Mouse (Mus musculus): ENCODE data around the gene 1700024G13Rik.
A peak's percentile ranks its signal among the peaks of the same experiment; 100 is the strongest.
"Not testable (repeated sequence)": the region's sequence is repeated elsewhere in the genome, so short reads cannot be mapped to it uniquely, and the experiment has no call there.

Gene 1700024G13Rik

DNA sequence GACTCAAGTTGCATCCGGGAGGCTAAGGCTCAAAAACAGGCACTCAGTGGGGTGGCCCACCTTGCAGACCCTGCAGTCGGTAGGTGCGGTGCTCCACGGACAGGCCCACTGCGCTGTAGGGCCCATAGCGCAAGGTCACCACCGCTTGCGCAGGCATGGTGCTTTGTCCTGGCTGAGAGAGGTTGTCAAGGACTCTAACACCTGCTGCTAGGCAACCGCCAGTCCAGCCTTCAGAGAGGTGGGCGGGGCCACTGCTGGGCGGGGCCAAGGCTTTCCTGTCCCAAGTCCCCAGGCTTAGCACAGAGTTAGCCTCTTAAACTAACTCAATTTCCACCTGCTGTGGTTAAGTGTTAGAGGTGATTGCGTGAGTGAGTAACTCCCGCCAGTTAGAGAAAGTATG is at the start of gene 1700024G13Rik:
1700024G13Rik (minus strand) TSS at position 196 of the 400 bp plus-strand sequence.
- DNase-seq, result peak; percentile 60 to 82

DNA sequence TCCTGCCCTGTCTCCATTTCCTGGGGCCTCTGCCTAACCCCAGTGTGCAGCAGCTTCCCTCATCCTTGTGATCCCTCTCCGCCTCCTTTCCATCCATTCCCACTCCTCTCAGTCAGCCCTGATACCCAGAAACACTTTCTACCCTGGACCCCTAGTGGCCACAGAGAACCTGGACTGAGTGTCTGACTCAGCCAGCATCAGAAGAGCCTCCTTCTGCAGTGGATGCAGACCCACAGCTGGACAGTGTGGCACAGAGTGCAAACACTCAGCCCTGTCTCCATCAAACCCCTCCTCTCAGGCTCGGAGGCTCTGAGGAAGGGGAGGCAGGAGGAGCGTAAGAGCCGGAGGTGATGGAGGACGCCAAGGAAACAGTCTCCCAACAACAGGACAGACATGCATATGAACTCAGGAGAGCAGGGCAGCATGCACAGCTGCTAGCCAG is 49.2 kb upstream of the 1700024G13Rik start:
- peak in 1 of 2 experiments; percentile 4 for DNase-seq

DNA sequence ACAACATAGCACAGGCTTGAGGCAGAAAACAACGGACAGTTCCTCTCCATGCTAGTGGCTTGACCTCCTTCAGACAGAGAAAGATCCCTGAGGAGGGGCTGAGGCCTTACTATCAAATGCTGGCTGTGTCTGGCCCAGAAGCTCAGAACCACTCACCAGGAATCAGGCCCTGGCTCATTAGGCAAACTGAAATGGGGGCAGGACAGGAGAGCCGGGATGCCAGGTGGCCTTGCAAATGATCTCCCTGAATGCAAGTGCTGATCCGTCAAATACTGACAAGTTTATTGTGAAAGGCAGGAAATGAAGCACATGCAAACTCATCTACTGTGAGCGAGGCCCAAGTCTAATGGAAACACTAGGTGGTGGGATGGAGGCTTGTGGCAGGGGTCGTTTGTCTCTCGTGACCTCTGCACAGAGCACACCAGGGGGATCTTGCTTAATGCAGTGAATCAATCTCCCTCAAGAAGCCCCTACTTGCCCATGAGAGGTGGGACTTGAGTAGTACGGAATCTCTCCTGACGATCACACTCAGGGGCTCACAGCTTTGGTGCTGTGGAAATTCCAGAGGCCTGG is 40.9 kb upstream of the 1700024G13Rik start:
- no peak for DNase-seq

DNA sequence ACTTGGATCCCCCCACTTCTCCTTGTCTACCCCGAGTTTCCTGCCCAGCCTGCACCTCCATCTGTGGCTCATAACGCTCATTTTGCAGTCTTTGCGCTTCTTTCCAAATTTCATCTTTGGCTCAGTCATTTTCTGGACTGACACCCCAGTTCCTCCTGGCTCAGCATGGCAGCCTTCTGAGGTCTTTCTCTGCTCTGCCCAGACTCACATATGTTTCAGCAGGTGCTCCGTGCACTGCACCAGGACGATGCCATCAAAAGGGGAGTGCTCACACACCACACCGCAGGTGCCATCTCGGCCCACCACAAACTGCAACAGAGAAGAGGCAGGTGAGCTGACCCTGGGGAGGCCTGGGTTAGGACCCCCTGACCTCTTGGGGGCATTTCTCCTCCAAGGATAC is 35.8 kb upstream of the 1700024G13Rik start:
- DNase-seq, result no peak

DNA sequence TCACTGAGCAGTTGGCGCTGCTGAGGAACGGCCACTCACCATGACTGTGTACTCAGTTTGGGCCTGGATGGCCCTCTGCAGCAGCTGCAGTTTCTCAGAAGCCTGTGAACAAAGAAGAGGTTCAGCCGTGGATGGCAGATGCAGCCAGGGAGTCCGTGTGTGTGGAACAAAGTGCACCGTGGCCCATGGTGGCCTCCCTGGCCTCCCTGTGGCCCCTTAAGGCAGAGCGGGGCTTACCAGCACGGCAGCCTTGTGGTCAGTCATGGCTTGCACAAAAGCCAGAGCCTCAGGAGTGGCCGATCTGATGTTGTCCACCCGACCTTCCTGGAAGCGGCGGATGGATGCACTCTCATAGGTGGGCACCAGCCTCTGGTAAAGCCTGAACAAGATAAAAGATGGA is 30.6 kb upstream of the 1700024G13Rik start:
- DNase-seq, result no peak

DNA sequence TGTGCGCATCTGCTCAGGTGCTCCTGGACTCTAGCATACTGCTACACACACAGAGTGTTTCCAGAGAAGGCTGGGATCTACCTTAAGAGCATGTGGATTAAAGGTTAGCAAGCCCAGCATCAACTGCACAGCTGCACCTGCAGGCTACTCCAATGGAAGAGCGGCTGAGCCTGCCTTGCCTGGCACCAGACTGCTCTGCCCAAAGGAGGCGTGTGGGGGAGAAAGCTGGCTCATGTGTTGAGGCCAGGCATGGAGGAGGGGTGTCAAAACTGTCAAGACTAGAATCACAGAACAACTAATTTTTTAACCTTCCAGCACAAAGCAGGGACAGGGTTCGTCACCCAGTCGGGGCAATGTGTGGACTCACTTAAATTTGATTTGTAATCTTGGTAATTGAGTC is 23.9 kb upstream of the 1700024G13Rik start:
- DNase-seq, result no peak

DNA sequence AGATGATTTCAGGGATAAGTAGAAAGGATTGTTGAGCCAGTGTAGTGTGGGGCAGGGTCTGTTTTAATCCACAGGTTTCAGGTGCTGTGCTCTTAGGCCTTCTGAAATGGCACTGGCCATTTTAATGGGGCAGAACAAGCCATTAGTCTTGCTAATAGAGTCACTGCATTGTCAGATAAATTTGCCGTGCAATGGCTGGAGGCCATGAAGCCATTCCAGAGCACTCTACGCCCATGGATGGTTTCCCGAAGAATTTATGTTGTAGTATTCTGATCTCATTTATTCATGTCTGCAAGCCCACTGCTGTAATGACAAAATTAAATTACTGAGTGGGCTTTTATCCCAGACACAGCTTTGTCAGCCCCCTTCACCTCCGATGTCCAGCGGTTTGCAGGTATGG is 21.9 kb upstream of the 1700024G13Rik start:
- no peak for DNase-seq

DNA sequence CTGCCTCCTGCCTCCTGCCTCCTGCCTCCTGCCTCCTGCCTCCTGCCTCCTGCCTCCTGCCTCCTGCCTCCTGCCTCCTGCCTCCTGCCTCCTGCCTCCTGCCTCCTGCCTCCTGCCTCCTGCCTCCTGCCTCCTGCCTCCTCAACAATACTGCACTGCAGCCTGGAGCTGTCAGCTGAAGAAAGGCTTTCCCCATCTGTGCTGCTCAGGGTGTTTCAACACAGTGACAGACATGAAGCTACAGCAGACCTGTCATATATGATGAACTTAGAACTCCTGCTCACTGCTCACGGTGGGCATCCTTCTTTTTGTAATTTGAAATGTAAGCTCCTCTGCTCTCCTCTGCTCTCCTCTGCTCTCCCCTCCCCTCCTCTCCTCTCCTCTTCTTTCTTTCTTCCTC is 17.2 kb upstream of the 1700024G13Rik start:
- not testable (repeated sequence) for DNase-seq

DNA sequence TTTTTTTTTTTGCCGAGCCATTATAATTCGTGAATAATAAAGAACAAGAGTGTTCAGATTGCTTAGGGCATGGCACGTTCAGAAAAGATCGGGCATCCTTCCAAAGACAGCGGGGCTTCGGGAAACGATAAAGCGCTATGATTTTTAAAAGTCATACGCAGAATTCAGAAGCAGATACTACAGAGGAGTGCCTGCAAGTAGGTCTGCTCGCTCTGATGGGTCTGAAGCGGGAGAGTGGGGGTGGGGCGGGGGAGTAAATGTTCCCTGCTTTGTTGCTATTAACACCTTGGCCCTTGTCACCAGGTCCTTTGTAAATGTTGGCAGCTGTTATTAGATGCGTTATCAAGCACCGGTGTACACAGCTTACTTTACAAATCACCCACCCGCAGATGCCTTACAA is 6.6 kb downstream of the 1700024G13Rik start:
- DNase-seq, result no peak

DNA sequence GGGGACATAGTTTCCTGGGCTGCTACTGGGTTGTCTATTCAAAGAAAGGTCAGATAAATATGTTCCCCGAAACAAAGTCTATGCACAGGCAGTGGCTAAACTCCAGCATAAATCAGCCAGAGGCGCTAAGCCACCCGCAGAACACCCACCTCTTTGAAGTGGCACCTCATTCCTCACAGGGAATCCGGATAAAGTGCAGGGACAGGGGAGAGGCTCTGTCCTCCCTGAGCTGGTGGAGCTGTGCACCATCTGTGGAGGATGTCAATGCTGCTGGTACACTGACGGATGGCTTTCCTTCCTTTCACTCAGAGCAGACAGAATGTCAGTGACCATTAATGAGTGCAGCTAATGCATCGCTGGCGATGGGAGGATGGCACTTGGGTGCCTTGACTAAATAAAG is 7.1 kb downstream of the 1700024G13Rik start:
- DNase-seq, result no peak

DNA sequence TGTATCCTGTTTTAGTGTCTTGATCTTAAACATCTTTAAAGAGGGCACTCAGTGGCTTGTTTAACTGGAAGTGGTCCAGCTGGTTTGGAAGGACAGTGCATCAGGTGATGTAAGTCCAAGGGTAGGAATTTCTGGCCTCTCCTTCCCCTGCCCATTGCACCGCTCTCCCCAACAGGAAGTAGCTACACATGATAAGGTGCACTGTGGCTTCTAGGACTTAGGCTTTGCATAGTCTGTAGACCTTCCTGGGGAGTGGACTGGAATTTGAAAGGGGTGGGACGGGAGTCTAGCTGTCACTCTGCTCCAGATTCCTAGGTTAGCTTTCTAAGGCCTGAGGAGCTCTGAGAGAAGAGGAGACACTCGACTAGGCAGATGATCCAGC is 8.1 kb downstream of the 1700024G13Rik start:
- no peak for DNase-seq

DNA sequence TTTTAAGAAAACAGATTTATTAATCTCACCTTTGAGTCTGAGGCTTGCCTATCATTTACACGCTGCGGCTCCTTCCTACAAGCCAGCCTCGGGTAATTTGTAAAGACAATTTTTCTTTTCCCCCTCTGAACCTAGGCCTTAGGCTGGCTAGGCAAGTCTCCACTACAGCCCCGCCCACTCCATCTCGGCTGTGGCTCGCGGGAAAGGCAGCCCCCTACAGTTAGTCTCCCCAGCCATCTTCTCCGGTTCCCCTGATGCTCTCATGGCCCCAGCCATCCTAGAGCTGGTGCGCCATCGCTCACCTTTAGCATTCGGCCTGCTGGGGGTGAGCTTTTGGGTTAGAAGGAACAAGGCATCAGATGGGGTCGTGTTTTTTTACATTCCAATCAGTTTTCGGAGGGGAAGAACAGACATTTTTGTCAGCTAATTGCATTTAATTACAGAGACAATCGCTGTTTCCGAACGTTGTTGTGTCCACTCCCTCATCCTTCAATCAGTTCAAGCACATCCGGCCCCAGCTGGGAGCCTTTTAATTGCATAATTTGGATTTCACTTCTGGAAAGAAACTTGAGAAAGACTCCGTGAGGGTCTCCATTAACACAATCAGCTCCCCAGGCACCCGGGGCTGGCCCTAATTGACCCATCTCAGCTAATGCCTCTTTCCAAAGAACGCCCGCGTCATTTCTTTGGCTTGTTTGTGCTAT is 8.6 kb downstream of the 1700024G13Rik start:
- no peak for DNase-seq

DNA sequence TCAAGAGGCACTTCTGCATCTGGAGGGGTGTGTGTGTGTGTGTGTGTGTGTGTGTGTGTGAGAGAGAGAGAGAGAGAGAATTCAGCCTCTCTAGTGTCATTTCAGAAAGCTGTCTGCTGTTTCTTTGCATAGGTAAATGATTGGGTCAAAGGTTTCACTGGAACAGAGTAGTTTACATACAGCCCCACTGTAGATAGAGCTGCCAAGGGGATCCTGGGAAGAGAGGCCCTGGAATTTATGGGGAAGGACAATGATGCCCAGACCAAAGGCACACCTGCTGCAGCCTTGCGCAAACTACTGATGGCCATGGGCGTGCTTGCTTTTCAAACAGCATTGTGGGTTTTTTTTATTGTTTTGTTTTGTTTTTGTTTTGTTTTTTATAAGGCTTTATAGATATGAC is 15.7 kb downstream of the 1700024G13Rik start:
- no peak for DNase-seq

DNA sequence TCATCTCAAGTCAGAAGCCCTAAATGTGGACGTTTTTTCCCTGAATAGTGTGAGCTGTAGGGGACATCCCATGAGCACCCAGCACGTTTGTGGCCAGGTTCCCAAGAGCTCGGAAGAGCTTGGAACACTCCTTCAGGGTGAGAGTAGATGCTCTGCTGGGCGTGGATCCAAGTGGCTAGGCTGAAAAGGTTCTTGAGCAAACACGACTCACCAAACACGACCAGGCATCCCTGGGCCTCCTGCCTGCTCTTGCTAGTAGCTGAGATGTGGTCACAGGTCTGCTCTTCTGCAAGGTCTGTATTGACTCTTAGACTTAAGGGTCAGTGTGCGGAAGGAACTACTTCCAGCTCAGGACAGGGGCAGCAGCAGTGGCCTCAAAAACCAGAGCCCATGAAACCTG is 18.4 kb downstream of the 1700024G13Rik start:
- DNase-seq, result no peak

DNA sequence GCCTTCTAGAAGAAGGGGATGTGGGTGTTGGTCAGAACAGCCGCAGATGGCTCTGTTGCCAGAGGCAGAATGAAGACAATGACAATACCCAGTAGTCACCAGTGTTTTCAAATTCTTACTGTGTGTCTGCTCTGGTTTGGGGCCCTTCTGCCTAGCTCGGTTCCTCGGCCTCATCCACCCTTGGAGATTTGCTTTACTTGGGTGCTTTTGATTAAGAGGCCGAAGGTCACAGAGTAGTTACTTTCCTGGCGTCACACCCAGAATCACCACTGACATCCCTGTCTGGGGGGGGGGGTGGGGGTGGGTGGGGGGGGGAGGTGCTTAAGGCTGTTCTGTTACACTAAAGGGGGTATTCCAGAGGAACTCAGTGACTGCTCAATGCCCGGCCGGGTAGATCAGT is 23.8 kb downstream of the 1700024G13Rik start:
- DNase-seq, result no peak

DNA sequence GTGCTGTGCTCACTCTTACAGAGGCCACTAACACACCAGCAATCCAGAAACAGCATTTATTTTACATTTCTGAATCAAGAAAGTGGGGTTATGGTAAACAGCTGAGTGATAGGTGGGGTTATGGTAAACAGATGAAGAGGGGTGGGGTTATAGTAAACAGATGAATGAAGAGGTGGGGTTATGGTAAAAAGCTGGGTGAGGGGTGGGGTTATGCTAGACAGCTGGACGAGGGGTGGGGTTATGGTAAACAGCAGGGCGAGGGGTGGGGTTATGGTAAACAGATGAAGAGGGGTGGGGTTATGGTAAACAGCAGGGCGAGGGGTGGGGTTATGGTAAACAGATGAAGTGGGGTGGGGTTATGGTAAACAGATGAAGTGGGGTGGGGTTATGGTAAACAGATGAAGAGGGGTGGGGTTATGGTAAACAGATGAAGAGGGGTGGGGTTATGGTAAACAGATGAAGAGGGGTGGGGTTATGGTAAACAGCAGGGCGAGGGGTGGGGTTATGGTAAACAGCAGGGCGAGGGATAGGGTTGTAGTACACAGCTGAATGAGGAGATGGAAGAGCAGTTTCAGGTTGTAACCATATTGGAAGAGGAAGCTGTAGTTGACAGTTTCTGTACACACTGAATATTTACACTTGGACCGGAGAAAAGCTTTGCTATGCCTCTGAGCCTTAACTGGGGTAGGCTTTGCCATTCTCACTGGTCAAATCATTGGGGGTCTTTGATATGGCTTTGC is 36.8 kb downstream of the 1700024G13Rik start:
- DNase-seq, result not testable (repeated sequence)

DNA sequence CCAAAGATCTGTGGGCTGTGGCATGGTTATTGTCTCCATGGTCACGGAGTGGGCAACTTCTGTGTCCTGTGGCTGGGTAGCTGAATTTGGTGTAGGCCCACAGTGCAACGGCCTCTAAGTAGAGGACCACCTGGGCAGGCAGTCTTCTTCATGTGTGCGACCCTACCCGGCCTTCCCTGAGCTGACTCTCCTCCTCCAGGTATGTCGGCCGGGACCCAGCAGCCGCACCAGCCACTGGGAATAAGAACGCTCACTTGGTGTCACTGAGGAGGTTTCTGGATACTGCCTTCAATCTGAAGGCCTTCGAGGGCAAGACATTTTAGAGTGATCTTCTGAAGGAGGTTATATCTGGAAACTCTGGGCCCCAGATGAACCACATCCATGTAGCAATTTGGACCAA is 40.9 kb downstream of the 1700024G13Rik start:
- DNase-seq, result no peak

DNA sequence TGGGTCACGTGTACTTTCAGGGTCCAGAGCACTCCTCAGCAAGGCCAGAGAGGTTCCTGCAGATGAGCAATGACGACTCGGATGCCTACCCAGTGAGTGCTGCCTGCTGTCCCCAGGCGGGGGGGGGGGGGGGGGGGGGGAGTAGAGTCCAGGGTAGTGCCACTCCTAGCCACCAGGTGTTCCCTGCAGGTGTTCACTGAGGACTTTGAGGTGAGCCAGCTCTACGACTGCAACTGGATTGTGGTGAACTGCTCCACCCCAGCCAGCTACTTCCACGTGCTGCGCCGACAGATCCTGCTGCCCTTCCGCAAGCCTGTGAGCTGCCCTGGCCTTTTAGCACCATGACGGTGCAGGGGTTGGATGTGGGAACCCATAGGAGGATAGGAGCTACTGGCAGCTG is 43.5 kb downstream of the 1700024G13Rik start:
- DNase-seq, result no peak

DNA sequence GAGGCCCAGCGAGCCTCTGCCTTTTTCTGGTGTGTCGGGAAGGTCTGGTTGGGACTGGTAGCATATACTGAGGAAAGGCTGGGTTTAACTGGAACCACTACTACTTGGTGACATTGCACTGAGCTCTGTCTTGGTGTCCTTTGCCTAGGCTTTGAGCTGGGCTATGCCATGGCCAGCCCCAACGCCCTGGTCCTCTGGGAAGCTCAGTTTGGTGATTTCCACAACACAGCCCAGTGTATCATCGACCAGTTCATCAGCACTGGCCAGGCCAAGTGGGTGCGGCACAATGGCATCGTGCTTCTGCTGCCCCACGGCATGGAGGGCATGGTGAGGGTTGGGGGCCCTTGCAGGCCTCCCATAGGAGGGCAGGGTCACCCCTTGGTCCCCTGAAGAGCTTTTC is 44.0 kb downstream of the 1700024G13Rik start:
- DNase-seq, result no peak

DNA sequence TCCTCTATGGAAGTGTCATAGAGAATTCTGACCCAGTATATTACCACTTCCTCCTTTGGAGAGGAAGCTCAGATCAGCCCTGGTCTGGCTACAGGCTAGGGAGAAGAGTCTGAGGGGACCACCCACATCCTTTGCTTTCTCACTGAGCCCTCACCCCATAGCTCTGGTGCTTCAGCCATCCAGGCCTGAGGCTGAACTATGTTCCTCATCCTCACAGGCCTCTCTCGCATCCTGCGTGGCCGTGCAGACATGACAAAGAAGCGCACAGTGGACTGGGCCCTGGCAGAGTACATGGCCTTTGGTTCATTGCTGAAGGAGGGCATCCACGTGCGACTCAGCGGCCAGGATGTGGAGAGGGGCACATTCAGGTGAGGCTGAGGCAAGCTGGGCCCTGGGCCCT is 46.4 kb downstream of the 1700024G13Rik start:
- DNase-seq, result no peak

DNA sequence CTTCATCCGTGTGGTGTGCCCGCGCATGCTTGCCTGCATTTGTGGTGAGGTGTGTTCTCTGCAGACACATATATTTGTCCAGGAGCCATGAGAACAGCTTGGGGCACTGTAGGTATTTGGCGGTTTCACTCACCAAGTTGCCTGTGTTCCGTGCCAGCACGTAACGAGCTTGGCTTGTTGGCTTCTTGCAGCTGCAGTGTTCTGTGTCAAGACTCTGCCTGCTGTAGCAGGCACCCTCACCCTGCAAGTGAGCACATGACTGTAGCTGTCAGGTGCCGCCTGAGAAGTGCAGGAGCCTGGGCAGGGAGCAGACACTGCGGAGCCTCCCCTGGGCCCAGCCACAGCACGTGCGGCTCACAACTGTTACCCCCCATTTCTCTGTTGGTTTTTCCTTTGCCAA is 51.6 kb downstream of the 1700024G13Rik start:
- no peak for DNase-seq

DNA sequence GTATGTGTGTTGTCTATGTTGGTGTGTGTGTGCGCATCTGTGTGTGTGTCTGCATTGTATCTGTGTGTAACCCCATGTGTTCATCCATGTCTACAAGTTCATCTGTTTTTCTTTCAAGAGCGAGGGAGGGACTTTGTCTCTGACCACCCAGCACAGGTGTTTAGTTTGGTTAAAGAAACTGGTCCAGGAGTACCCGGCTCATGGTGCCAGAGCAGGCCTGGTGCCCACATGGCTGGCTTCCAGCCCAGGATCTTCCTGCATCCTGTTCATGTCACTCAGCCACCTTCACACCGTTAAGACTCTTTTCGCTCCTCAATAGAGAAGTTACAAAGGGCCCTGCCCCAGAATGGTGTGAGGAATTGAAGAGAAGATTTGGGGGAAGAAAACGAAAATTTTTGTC is 52.2 kb downstream of the 1700024G13Rik start:
- no peak for DNase-seq

DNA sequence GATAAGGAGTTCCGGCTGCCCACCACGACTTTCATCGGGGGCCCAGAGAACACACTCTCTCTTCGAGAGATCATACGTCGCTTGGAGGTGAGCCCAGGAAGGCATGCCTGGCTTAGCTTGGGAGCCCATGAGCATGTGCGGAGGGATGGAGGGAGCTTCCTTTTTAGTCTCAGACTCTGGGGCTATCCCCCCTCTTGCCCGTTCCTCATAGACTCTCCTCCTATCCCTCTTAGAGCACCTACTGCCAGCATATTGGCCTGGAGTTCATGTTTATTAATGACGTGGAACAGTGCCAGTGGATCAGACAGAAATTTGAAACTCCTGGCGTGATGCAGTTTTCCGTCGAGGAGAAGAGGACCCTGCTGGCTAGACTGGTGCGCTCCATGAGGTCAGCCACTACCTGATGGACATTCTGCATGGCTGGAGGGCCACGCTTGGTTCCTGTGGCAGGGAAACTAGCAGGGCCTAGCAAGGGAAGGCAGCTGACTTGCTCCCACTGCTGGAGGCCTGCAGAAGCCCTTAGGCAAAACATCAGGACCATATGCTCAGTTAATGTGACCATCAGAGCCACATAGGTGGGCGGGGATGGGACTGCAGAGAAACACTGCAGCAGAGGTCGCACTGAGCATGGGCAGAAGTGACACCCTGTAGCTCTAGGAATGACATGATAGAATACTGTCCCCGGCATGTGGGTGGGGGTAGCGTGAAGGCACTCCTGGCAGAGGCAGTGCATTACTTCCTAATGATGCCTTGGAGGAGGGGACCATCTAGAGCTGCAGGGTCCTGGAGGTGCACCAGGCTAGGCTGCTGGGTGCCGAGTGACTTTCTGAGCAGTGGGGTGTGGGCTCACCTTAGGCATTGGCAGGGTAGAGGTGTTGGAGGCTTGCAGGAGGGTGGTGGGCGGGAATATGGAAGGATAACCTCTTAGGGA is 55.4 kb downstream of the 1700024G13Rik start:
- no peak for DNase-seq
